Mouse (Mus musculus): ENCODE measurements around the gene Itsn1.

DNA sequence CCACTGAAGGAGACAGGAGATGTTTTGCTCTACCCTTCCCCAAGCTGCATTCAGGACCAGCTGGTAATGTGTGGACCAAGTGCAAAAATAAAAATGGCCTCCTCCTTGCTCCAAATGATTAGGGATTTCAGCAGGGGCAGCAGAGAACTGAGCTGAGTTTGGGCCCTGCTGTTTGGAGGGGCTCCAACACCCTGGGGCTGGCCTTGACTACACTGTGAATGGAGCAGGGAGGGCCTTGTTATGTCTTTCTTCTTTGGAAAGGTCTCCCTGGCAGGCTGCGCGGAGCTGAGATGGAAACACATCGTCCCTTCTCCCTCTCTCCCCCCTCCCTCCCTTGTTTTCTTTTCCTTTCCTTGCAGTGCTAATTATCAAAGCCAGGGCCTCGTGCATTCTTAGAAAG, 189.4 kb downstream of the Itsn1 start:
- TF ChIP-seq CTCF (IDR thresholded peaks at IDR 0.05; ENCODE audit: control insufficient read depth, insufficient read depth, insufficient replicate concordance, low read depth, low read length) (no peak), POLR2A (IDR thresholded peaks at IDR 0.05; ENCODE audit: control insufficient read depth, low read depth, low read length) (no peak)
